Mouse (Mus musculus): ENCODE results near the gene Spo11. TPM values are rescaled to one million over a fixed set of nuclear protein-coding genes. Genes with fewer than 3 reads are reported as not detected.

Spo11 gene
- polyA plus RNA-seq, 2 experiments: 2.5 to 3.2 TPM

GRCm38 (mm10) chr2:173036055-173036454, 58.6 kb downstream of the Spo11 start:
- WGBS: 86% methylated on average over 5 of the region's 5 CpGs
- no peak overlapping the region for H3K9ac ChIP-seq (ENCODE audit: low read depth, low read length, severe bottlenecking)
- H3K4me3 ChIP-seq (replicated peaks; ENCODE audit: low read length): no peak overlapping the region
- no peaks in the 10 kb centered on the region for H3K27me3 ChIP-seq (ENCODE audit: control insufficient read depth, insufficient read depth, low read length)
- H3K9me3 ChIP-seq (ENCODE audit: control insufficient read depth, low read length): no peaks in the 10 kb centered on the region
- H3K4me1 ChIP-seq (ENCODE audit: control insufficient read depth, insufficient read depth, low read length): no peaks in the 10 kb centered on the region
- ATAC-seq (ENCODE audit: low FRiP score, low read depth) (no peak), DNase-seq (ENCODE audit: low spot score) (no peak)
- no peak overlapping the region for H3K27ac ChIP-seq (replicated peaks; ENCODE audit: low read depth, low read length)
- peaks cover 42% of the 10 kb centered on the region for H3K36me3 ChIP-seq (ENCODE audit: control insufficient read depth, insufficient read depth, low read length)
- H3K4me2 ChIP-seq (replicated peaks; ENCODE audit: low read depth, low read length, severe bottlenecking): no peak overlapping the region
- TF ChIP-seq POLR2A (IDR thresholded peaks at IDR 0.05; ENCODE audit: borderline replicate concordance, extremely low read depth, insufficient read depth, insufficient read length): no peak

DNA sequence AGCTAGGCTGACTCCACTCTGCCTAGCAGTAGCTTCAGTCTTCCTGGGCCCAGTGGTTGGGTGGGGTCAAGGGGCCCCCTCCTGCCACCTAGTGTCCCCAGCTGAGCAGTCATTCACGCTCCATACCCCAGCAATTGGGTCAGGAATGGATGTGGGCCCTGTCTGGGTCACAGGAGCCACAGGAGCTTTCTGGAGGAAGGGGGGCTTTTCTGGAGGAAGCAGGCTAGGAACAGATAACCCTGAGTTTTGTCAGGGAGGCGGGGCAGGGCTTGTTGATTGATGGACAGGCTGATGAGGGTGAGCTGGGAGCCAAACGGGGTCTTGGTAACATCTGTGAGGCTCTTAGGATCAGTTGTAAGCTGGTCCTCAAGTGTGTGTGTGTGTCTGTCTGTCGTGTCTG, 59.1 kb downstream of the Spo11 start:
- H3K4me3 ChIP-seq (replicated peaks; ENCODE audit: low read length): no peak overlapping the region
- no peaks in the 10 kb centered on the region for H3K27me3 ChIP-seq (ENCODE audit: control insufficient read depth, insufficient read depth, low read length)
- TF ChIP-seq POLR2A (IDR thresholded peaks at IDR 0.05; ENCODE audit: borderline replicate concordance, extremely low read depth, insufficient read depth, insufficient read length): no peak
- DNase-seq (ENCODE audit: low spot score): no peak
- H3K9ac ChIP-seq (ENCODE audit: low read depth, low read length, severe bottlenecking): no peak overlapping the region
- ATAC-seq (ENCODE audit: low FRiP score, low read depth): no peak
- H3K36me3 ChIP-seq (ENCODE audit: control insufficient read depth, insufficient read depth, low read length): peaks cover 40% of the 10 kb centered on the region
- H3K9me3 ChIP-seq (ENCODE audit: control insufficient read depth, low read length): no peaks in the 10 kb centered on the region
- WGBS: 53% methylated on average over 4 of the region's 4 CpGs
- no peak overlapping the region for H3K27ac ChIP-seq (replicated peaks; ENCODE audit: low read depth, low read length)
- no peak overlapping the region for H3K4me2 ChIP-seq (replicated peaks; ENCODE audit: low read depth, low read length, severe bottlenecking)
- no peaks in the 10 kb centered on the region for H3K4me1 ChIP-seq (ENCODE audit: control insufficient read depth, insufficient read depth, low read length)

DNA sequence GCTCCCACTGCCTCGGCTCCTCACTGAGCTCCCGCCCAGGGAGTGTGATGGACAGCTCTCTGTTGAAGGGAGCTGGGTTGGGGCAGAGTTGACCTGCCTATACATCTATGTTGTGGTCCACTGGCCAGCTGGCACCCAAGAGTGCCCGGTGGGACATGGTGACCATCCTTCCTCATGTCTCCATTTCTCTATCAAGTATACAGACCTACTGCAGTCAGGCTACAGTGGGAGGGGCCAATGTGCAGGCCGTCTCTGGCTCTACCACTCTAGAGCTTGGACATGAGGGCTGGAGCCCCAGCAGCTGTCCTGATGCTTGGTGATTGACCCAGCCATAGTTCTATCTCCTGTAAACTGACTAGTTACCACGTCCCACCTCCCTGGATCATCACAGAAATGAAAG, 59.8 kb downstream of the Spo11 start:
- no peaks in the 10 kb centered on the region for H3K27me3 ChIP-seq (ENCODE audit: control insufficient read depth, insufficient read depth, low read length)
- no peak overlapping the region for H3K4me3 ChIP-seq (replicated peaks; ENCODE audit: low read length)
- no peaks in the 10 kb centered on the region for H3K9me3 ChIP-seq (ENCODE audit: control insufficient read depth, low read length)
- no peak for ATAC-seq (ENCODE audit: low FRiP score, low read depth)
- 77% methylated on average over 5 of the region's 5 CpGs for WGBS
- no peak overlapping the region for H3K27ac ChIP-seq (replicated peaks; ENCODE audit: low read depth, low read length)
- no peak overlapping the region for H3K9ac ChIP-seq (ENCODE audit: low read depth, low read length, severe bottlenecking)
- no peak for DNase-seq (ENCODE audit: low spot score)
- TF ChIP-seq POLR2A (IDR thresholded peaks at IDR 0.05; ENCODE audit: borderline replicate concordance, extremely low read depth, insufficient read depth, insufficient read length): no peak
- peaks cover 35% of the 10 kb centered on the region for H3K36me3 ChIP-seq (ENCODE audit: control insufficient read depth, insufficient read depth, low read length)
- no peaks in the 10 kb centered on the region for H3K4me1 ChIP-seq (ENCODE audit: control insufficient read depth, insufficient read depth, low read length)
- no peak overlapping the region for H3K4me2 ChIP-seq (replicated peaks; ENCODE audit: low read depth, low read length, severe bottlenecking)

DNA sequence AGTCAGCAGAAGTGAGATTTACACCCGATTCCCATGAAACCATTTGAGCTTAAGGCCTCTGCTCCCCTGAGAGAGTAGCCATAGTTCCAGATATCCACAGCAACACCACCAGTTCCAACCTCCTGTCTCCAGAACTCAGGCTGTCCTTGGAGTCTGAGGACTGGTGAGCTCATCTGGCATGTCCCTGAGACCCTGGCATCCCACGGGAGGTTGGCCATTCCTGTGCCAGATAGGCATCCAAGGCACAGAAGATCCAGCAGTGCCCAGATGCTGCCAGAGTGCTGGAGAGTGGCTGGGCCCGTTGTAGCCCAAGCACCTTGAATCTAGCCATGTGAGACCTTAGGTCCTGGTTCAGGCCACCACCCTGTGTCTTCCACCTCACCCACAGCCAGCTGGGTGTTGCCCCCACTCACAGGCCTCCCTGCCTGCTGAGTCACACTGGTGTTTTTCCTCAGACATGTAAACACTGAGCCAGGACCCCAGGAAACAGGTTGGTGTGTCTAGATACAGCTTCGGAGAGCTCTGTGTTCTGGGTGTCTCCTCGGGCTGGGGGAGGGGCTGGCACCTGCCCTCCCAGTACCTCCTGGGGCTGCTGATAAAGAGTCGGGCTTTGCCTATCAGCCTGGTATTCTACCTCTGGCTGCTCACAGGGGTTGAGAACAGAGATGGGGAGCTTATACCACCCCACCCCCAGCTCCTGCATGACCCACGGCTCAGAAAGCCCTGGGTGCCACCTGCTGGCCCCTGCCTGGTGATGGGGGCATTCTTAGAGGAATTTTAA, 60.5 kb downstream of the Spo11 start:
- Histone ChIP-seq H3K36me3 (ENCODE audit: control insufficient read depth, insufficient read depth, low read length) (peaks cover 28% of the 10 kb centered on the region), H3K9me3 (ENCODE audit: control insufficient read depth, low read length) (no peaks in the 10 kb centered on the region), H3K27me3 (ENCODE audit: control insufficient read depth, insufficient read depth, low read length) (no peaks in the 10 kb centered on the region), H3K27ac (replicated peaks; ENCODE audit: low read depth, low read length) (no peak overlapping the region), H3K4me1 (ENCODE audit: control insufficient read depth, insufficient read depth, low read length) (no peaks in the 10 kb centered on the region), H3K9ac (ENCODE audit: low read depth, low read length, severe bottlenecking) (no peak overlapping the region), H3K4me3 (replicated peaks; ENCODE audit: low read length) (no peak overlapping the region), H3K4me2 (replicated peaks; ENCODE audit: low read depth, low read length, severe bottlenecking) (no peak overlapping the region)
- DNase-seq (ENCODE audit: low spot score) (no peak), ATAC-seq (ENCODE audit: low FRiP score, low read depth) (no peak)
- TF ChIP-seq POLR2A (IDR thresholded peaks at IDR 0.05; ENCODE audit: borderline replicate concordance, extremely low read depth, insufficient read depth, insufficient read length): no peak
- WGBS: 82% methylated on average over 7 of the region's 7 CpGs

GRCm38 (mm10) chr2:173039041-173039440, 61.5 kb downstream of the Spo11 start:
- peaks cover 18% of the 10 kb centered on the region for H3K36me3 ChIP-seq (ENCODE audit: control insufficient read depth, insufficient read depth, low read length)
- no peak overlapping the region for H3K4me2 ChIP-seq (replicated peaks; ENCODE audit: low read depth, low read length, severe bottlenecking)
- no peak overlapping the region for H3K9ac ChIP-seq (ENCODE audit: low read depth, low read length, severe bottlenecking)
- TF ChIP-seq POLR2A (IDR thresholded peaks at IDR 0.05; ENCODE audit: borderline replicate concordance, extremely low read depth, insufficient read depth, insufficient read length): no peak
- no peaks in the 10 kb centered on the region for H3K4me1 ChIP-seq (ENCODE audit: control insufficient read depth, insufficient read depth, low read length)
- H3K27ac ChIP-seq (replicated peaks; ENCODE audit: low read depth, low read length): no peak overlapping the region
- WGBS: 91% methylated on average over 4 of the region's 4 CpGs
- ATAC-seq (ENCODE audit: low FRiP score, low read depth): no peak
- DNase-seq (ENCODE audit: low spot score): no peak
- H3K27me3 ChIP-seq (ENCODE audit: control insufficient read depth, insufficient read depth, low read length): no peaks in the 10 kb centered on the region
- no peak overlapping the region for H3K4me3 ChIP-seq (replicated peaks; ENCODE audit: low read length)
- no peaks in the 10 kb centered on the region for H3K9me3 ChIP-seq (ENCODE audit: control insufficient read depth, low read length)

Measured in limb, embryonic 14.5 days (tissue).